Mouse (Mus musculus) myocyte (in vitro differentiated cells): ENCODE results near the gene Serp2. TPM values are rescaled to one million over a fixed set of nuclear protein-coding genes. Genes with fewer than 3 reads are reported as not detected.

Experiments
- H3K27me3 ChIP-seq: one replicate; pipeline ENCODE4 v1.6.1; 2011; ENCODE audit not compliant: control insufficient read depth, insufficient read depth, insufficient read length
- H3K36me3 ChIP-seq: one replicate; pipeline ENCODE4 v1.6.1; 2011; ENCODE audit not compliant: control insufficient read depth, insufficient read depth
- H3K4me2 ChIP-seq: one replicate; pipeline ENCODE4 v1.6.1; 2011; ENCODE audit warnings: low read depth, control low read depth
- H3K4me3 ChIP-seq: one replicate; pipeline ENCODE4 v1.5.1; 2011; ENCODE audit warnings: mild to moderate bottlenecking, control low read depth, moderate library complexity
- H3K79me2 ChIP-seq: one replicate; pipeline ENCODE4 v1.6.1; 2011; ENCODE audit not compliant: control insufficient read depth, insufficient read depth
- H3ac ChIP-seq: one replicate; pipeline ENCODE4 v1.6.1; 2011; ENCODE audit not compliant: control insufficient read depth, insufficient read length
- CEBPB ChIP-seq: IDR thresholded peaks from 2 replicates; pipeline ENCODE4 v1.6.1; 2011; ENCODE audit warnings: mild to moderate bottlenecking, moderate library complexity; ENCODE audit not compliant: poor library complexity, insufficient read depth, severe bottlenecking
- E2F4 ChIP-seq: IDR thresholded peaks from one replicate; pipeline ENCODE4 v1.6.1; 2011; ENCODE audit warnings: mild to moderate bottlenecking, control low read depth, moderate library complexity; ENCODE audit not compliant: insufficient read depth
- MAX ChIP-seq: IDR thresholded peaks from one replicate; pipeline ENCODE4 v1.6.1; 2011; ENCODE audit warnings: low read depth, mild to moderate bottlenecking, control low read depth
- MYOD1 ChIP-seq, 3 experiments: IDR thresholded peaks; one replicate each; pipeline ENCODE4 v1.6.1; 2011; ENCODE audit warnings: control low read depth in 2 of 3, low read depth in 2 of 3, mild to moderate bottlenecking in 2 of 3, moderate library complexity in 1 of 3; ENCODE audit not compliant: insufficient read length in 2 of 3, control insufficient read depth in 1 of 3
- MYOG ChIP-seq, 3 experiments: IDR thresholded peaks; one replicate each; pipeline ENCODE4 v1.6.1; 2011; ENCODE audit warnings: control low read depth in 2 of 3, low read depth in 2 of 3, mild to moderate bottlenecking in 2 of 3; ENCODE audit not compliant: insufficient read length in 2 of 3, control insufficient read depth in 1 of 3, insufficient read depth in 1 of 3
- POLR2A ChIP-seq: IDR thresholded peaks from one replicate; pipeline ENCODE4 v1.6.1; 2011; ENCODE audit warnings: low read depth, mild to moderate bottlenecking, control low read depth, moderate library complexity; ENCODE audit not compliant: insufficient read length
- POLR2AphosphoS2 ChIP-seq: IDR thresholded peaks from one replicate; pipeline ENCODE4 v1.6.1; 2011; ENCODE audit warnings: low read depth, control low read depth; ENCODE audit not compliant: insufficient read length
- REST ChIP-seq: IDR thresholded peaks from one replicate; pipeline ENCODE4 v1.6.1; 2011; ENCODE audit warnings: mild to moderate bottlenecking, control low read depth, moderate library complexity; ENCODE audit not compliant: insufficient read depth, insufficient read length
- SRF ChIP-seq: IDR thresholded peaks from one replicate; pipeline ENCODE4 v1.6.1; 2011; ENCODE audit warnings: low read depth; ENCODE audit not compliant: control insufficient read depth, insufficient read length
- TCF12 ChIP-seq: IDR thresholded peaks from one replicate; pipeline ENCODE4 v1.6.1; 2011; ENCODE audit warnings: mild to moderate bottlenecking, control low read depth; ENCODE audit not compliant: poor library complexity, insufficient read depth, severe bottlenecking
- TCF3 ChIP-seq: IDR thresholded peaks from one replicate; pipeline ENCODE4 v1.6.1; 2011; ENCODE audit warnings: low read depth, control low read depth; ENCODE audit not compliant: insufficient read length
- USF1 ChIP-seq: IDR thresholded peaks from one replicate; pipeline ENCODE4 v1.6.1; 2011; ENCODE audit warnings: low read depth, mild to moderate bottlenecking, control low read depth, moderate library complexity
- polyA plus RNA-seq: library from polyadenylated mRNA; unstranded; fragments of >200 nt; fragmentation: generic; extraction: Trizol; gene quantifications from one replicate; pipeline ENCODE4 v1.2.1, GENCODE M21; 2012; ENCODE audit warnings: missing spikeins

The Serp2 gene
- polyA plus RNA-seq, 1 experiment = 17.0 TPM

GRCm38 (mm10) chr14:76535096-76535495, 21.6 kb downstream of the Serp2 start:
- no peak overlapping the region for H3K4me2 ChIP-seq
- TF ChIP-seq TCF12 = no peak
- TF ChIP-seq SRF = no peak
- TF ChIP-seq REST = no peak
- TF ChIP-seq POLR2A = no peak
- no peak for TF ChIP-seq MYOG (IDR thresholded peaks at IDR 0.05; ENCODE audit: control insufficient read depth in 1 of 3, insufficient read depth in 1 of 3, insufficient read length in 2 of 3, low read depth in 2 of 3)
- TF ChIP-seq POLR2AphosphoS2 = no peak
- TF ChIP-seq USF1 = no peak
- no peak for TF ChIP-seq CEBPB
- TF ChIP-seq MAX = no peak
- no peak for TF ChIP-seq E2F4
- TF ChIP-seq TCF3 = no peak
- TF ChIP-seq MYOD1 (IDR thresholded peaks at IDR 0.05; ENCODE audit: control insufficient read depth in 1 of 3, insufficient read length in 2 of 3, low read depth in 2 of 3) = no peak
- no peak overlapping the region for H3ac ChIP-seq
- H3K27me3 ChIP-seq = no peaks in the 10 kb centered on the region
- no peak overlapping the region for H3K4me3 ChIP-seq
- H3K36me3 ChIP-seq = no peaks in the 10 kb centered on the region
- no peaks in the 10 kb centered on the region for H3K79me2 ChIP-seq

GRCm38 (mm10) chr14:76533170-76533815, 23.4 kb downstream of the Serp2 start:
- no peak for TF ChIP-seq MAX
- no peak for TF ChIP-seq TCF12
- TF ChIP-seq CEBPB = no peak
- TF ChIP-seq POLR2AphosphoS2 = no peak
- no peak for TF ChIP-seq E2F4
- TF ChIP-seq USF1 = no peak
- no peak for TF ChIP-seq REST
- no peak for TF ChIP-seq MYOG (IDR thresholded peaks at IDR 0.05; ENCODE audit: control insufficient read depth in 1 of 3, insufficient read depth in 1 of 3, insufficient read length in 2 of 3, low read depth in 2 of 3)
- no peak for TF ChIP-seq POLR2A
- TF ChIP-seq TCF3 = no peak
- TF ChIP-seq MYOD1 (IDR thresholded peaks at IDR 0.05; ENCODE audit: control insufficient read depth in 1 of 3, insufficient read length in 2 of 3, low read depth in 2 of 3) = no peak
- no peak for TF ChIP-seq SRF
- Histone ChIP-seq H3K36me3 (no peaks in the 10 kb centered on the region), H3K4me3 (no peak overlapping the region), H3K27me3 (no peaks in the 10 kb centered on the region), H3ac (no peak overlapping the region), H3K79me2 (no peaks in the 10 kb centered on the region), H3K4me2 (no peak overlapping the region)

GRCm38 (mm10) chr14:76532257-76533169, 24.2 kb downstream of the Serp2 start:
- Histone ChIP-seq H3K79me2 (no peaks in the 10 kb centered on the region), H3K27me3 (no peaks in the 10 kb centered on the region), H3K4me2 (no peak overlapping the region), H3ac (no peak overlapping the region), H3K4me3 (no peak overlapping the region), H3K36me3 (no peaks in the 10 kb centered on the region)
- TF ChIP-seq TCF3 (no peak), CEBPB (no peak), SRF (no peak), POLR2AphosphoS2 (no peak), E2F4 (no peak), TCF12 (no peak), USF1 (no peak), REST (no peak), MYOD1 (IDR thresholded peaks at IDR 0.05; ENCODE audit: control insufficient read depth in 1 of 3, insufficient read length in 2 of 3, low read depth in 2 of 3) (no peak), MAX (no peak), MYOG (IDR thresholded peaks at IDR 0.05; ENCODE audit: control insufficient read depth in 1 of 3, insufficient read depth in 1 of 3, insufficient read length in 2 of 3, low read depth in 2 of 3) (no peak), POLR2A (no peak)

GRCm38 (mm10) chr14:76531027-76531660, 25.5 kb downstream of the Serp2 start:
- Histone ChIP-seq H3K4me3 (no peak overlapping the region), H3K79me2 (no peaks in the 10 kb centered on the region), H3K36me3 (no peaks in the 10 kb centered on the region), H3ac (no peak overlapping the region), H3K27me3 (no peaks in the 10 kb centered on the region), H3K4me2 (no peak overlapping the region)
- no peak for TF ChIP-seq USF1
- no peak for TF ChIP-seq SRF
- no peak for TF ChIP-seq CEBPB
- no peak for TF ChIP-seq MYOD1 (IDR thresholded peaks at IDR 0.05; ENCODE audit: control insufficient read depth in 1 of 3, insufficient read length in 2 of 3, low read depth in 2 of 3)
- TF ChIP-seq E2F4 = no peak
- TF ChIP-seq TCF12 = no peak
- TF ChIP-seq TCF3 = no peak
